Comparison of ENCODE assay signal across 11 mouse cellular contexts in the genomic region with DNA sequence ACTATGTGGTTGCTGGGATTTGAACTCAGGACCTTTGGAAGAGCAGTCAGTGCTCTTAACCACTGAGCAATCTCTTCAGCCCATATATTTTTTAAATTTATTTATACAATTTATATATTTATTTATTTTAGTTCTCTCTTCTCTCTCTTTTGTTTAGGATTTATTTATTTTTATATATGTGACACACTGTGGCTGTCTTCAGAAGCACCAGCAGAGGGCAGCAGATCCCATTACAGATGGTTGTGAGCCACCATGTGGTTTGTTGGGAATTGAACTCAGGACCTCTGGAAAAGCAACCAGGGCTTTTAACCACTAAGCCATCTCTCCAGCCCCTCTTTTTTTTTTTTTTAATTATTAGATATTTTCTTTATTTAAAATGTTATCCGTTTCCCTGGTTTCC. TPM values are rescaled to one million over a fixed set of nuclear protein-coding genes. Genes with fewer than 3 reads are reported as not detected.
DNase-seq lines count a peak whose midpoint lies in the region; ATAC-seq and TF ChIP-seq lines count a peak whose summit lies in the region.
"Had no signal": no experiment of that assay in that cellular context is flagged by ENCODE, and none has a peak within 500 bp of the region (broad histone marks: within the 10 kb centered on the region; RNA-seq: fewer than 3 reads in every experiment).

No protein-coding gene starts in this region.

- whole genome bisulfite sequencing in intestine, postnatal 0 days: 94% methylated on average over 1 of the region's 1 CpGs
- 77% methylated on average over 1 of the region's 1 CpGs for WGBS in intestine, embryonic 15.5 days
- WGBS in lung, postnatal 0 days: 88% methylated on average over 1 of the region's 1 CpGs

- H3K27ac ChIP-seq in intestine, postnatal 0 days (ENCODE audit: low read depth, low read length): no peak overlapping the region
- H3K27ac ChIP-seq in intestine, embryonic 15.5 days: no peak overlapping the region
- no peak overlapping the region for H3K27ac ChIP-seq in CH12.LX (ENCODE audit: insufficient read depth, low read depth)
- no peak overlapping the region for H3K27ac ChIP-seq in lung, postnatal 0 days (ENCODE audit: low read length)
- H3K27ac ChIP-seq: heart, embryonic 13.5 days; midbrain, embryonic 15.5 days had no signal

- no peak for TF ChIP-seq POLR2A in CH12.LX (IDR thresholded peaks at IDR 0.05; ENCODE audit: low read depth, low read length)

- H3K36me3 ChIP-seq in intestine, postnatal 0 days (ENCODE audit: control insufficient read depth, insufficient read depth): no peaks in the 10 kb centered on the region; the same call in 1 of the 2 replicates
- no peaks in the 10 kb centered on the region for H3K36me3 ChIP-seq in intestine, embryonic 15.5 days
- H3K36me3 ChIP-seq in CH12.LX (replicated peaks in 1 of 2; ENCODE audit: control insufficient read depth in 1 of 2, insufficient read depth in 1 of 2, low read length in 1 of 2): peaks cover 5 to 40% of the 10 kb centered on the region in 2 experiments
- no peaks in the 10 kb centered on the region for H3K36me3 ChIP-seq in lung, postnatal 0 days (ENCODE audit: insufficient read depth, low read length)
- H3K36me3 ChIP-seq: midbrain, embryonic 15.5 days had no signal

- in situ Hi-C loops in CH12.LX (cut with MboI; ENCODE audit: low pct_ligation_motif_present, low pct_unique_long_range_greater_than_20kb, low sequenced_read_pairs): no loop called here

- H3K27me3 ChIP-seq in intestine, postnatal 0 days (replicated peaks; ENCODE audit: control insufficient read depth, insufficient read depth, low read length): no peaks in the 10 kb centered on the region
- no peaks in the 10 kb centered on the region for H3K27me3 ChIP-seq in intestine, embryonic 15.5 days (replicated peaks)
- no peaks in the 10 kb centered on the region for H3K27me3 ChIP-seq in CH12.LX (replicated peaks)
- H3K27me3 ChIP-seq in lung, postnatal 0 days (replicated peaks; ENCODE audit: insufficient read depth, low read length): no peaks in the 10 kb centered on the region
- H3K27me3 ChIP-seq: heart, embryonic 13.5 days; midbrain, embryonic 15.5 days had no signal

- H3K9me3 ChIP-seq in intestine, postnatal 0 days (ENCODE audit: control insufficient read depth): no peaks in the 10 kb centered on the region
- no peaks in the 10 kb centered on the region for H3K9me3 ChIP-seq in intestine, embryonic 15.5 days
- no peaks in the 10 kb centered on the region for H3K9me3 ChIP-seq in CH12.LX (replicated peaks; ENCODE audit: low read length)
- H3K9me3 ChIP-seq in lung, postnatal 0 days (ENCODE audit: low read length): no peaks in the 10 kb centered on the region
- H3K9me3 ChIP-seq: heart, embryonic 13.5 days; midbrain, embryonic 15.5 days had no signal

- dilution Hi-C loops in CH12.LX (cut with MboI; ENCODE audit: extremely low pct_ligation_motif_present, extremely low pct_unique_long_range_greater_than_20kb, low sequenced_read_pairs): no loop called here

- no peak overlapping the region for H3K4me2 ChIP-seq in intestine, postnatal 0 days (replicated peaks; ENCODE audit: low read depth)
- H3K4me2 ChIP-seq in intestine, embryonic 15.5 days (replicated peaks): no peak overlapping the region
- no peak overlapping the region for H3K4me2 ChIP-seq in CH12.LX (ENCODE audit: insufficient read depth, low read depth, poor library complexity, severe bottlenecking)
- H3K4me2 ChIP-seq in lung, postnatal 0 days (replicated peaks; ENCODE audit: low read depth, low read length): no peak overlapping the region
- H3K4me2 ChIP-seq: heart, embryonic 13.5 days; midbrain, embryonic 15.5 days had no signal

- no peak for TF ChIP-seq EP300 in CH12.LX (IDR thresholded peaks at IDR 0.05; ENCODE audit: low read length)
- no peak for TF ChIP-seq EP300 in lung, postnatal 0 days (IDR thresholded peaks at IDR 0.05)

- TF ChIP-seq RAD21 in CH12.LX (IDR thresholded peaks at IDR 0.05; ENCODE audit: low read depth, low read length): peak; percentile 40

- no peaks in the 10 kb centered on the region for H3K4me1 ChIP-seq in intestine, postnatal 0 days (replicated peaks; ENCODE audit: control insufficient read depth, insufficient read depth, low read length)
- no peaks in the 10 kb centered on the region for H3K4me1 ChIP-seq in intestine, embryonic 15.5 days (replicated peaks)
- H3K4me1 ChIP-seq in CH12.LX (ENCODE audit: control insufficient read depth in 1 of 2, insufficient read depth in 2 of 2): no peaks in the 10 kb centered on the region; a peak in 1 of 4 replicates
- H3K4me1 ChIP-seq in lung, postnatal 0 days (ENCODE audit: insufficient read depth, low read depth, low read length): no peaks in the 10 kb centered on the region
- H3K4me1 ChIP-seq: heart, embryonic 13.5 days; midbrain, embryonic 15.5 days had no signal

- H3K9ac ChIP-seq in intestine, postnatal 0 days (ENCODE audit: low read depth, low read length): no peak overlapping the region
- H3K9ac ChIP-seq in intestine, embryonic 15.5 days: no peak overlapping the region
- no peak overlapping the region for H3K9ac ChIP-seq in CH12.LX (ENCODE audit: insufficient read depth, low read depth)
- H3K9ac ChIP-seq in lung, postnatal 0 days (replicated peaks; ENCODE audit: low read depth): no peak overlapping the region
- H3K9ac ChIP-seq: heart, embryonic 13.5 days; midbrain, embryonic 15.5 days had no signal

- ATAC-seq in intestine, postnatal 0 days: no peak
- ATAC-seq in intestine, embryonic 15.5 days: no peak
- no peak for ATAC-seq in lung, postnatal 0 days
- ATAC-seq in activated CD4-positive, CD25-positive, alpha-beta regulatory T cell, adult 4 months: no peak
- ATAC-seq: midbrain, embryonic 15.5 days had no signal

- TF ChIP-seq CTCF in intestine, postnatal 0 days (IDR thresholded peaks at IDR 0.05; ENCODE audit: low read depth): peak; percentile 68
- TF ChIP-seq CTCF in CH12.LX (conservative IDR thresholded peaks at IDR 0.05 in 1 of 2, IDR thresholded peaks at IDR 0.05 in 1 of 2; ENCODE audit: low read depth in 2 of 2, low read length in 2 of 2): peak; percentile 36 to 93
- peak; percentile 65 for TF ChIP-seq CTCF in lung, postnatal 0 days (IDR thresholded peaks at IDR 0.05)

- H3K4me3 ChIP-seq in intestine, postnatal 0 days (ENCODE audit: low read depth, low read length): no peak overlapping the region
- no peak overlapping the region for H3K4me3 ChIP-seq in intestine, embryonic 15.5 days (replicated peaks)
- no peak overlapping the region for H3K4me3 ChIP-seq in CH12.LX (replicated peaks in 1 of 3; ENCODE audit: low read depth in 2 of 3, low read length in 2 of 3, poor library complexity in 1 of 3)
- H3K4me3 ChIP-seq in lung, postnatal 0 days (ENCODE audit: low read depth, low read length): no peak overlapping the region
- H3K4me3 ChIP-seq: heart, embryonic 13.5 days; midbrain, embryonic 15.5 days had no signal

- H3K79me2 ChIP-seq in CH12.LX (replicated peaks; ENCODE audit: control insufficient read depth, extremely low read depth, insufficient read depth, poor library complexity, severe bottlenecking): no peaks in the 10 kb centered on the region

- DNase-seq in CH12.LX (ENCODE audit: extremely low read depth) (peak; percentile 57), NIH3T3 (ENCODE audit: low read depth) (peak; percentile 66)
- DNase-seq in lung, postnatal 0 days (ENCODE audit: low spot score): peak; percentile 51
- DNase-seq in spleen, postnatal 36 days (ENCODE audit: low spot score in 2 of 2): no peak
- no peak for DNase-seq in left cerebral cortex, adult 9 months (ENCODE audit: low spot score in 2 of 2)

TF ChIP-seq in CH12.LX, 34 proteins besides CTCF, POLR2A, EP300 and RAD21 (continues in another document):
- no peak for TF ChIP-seq PAX5 (IDR thresholded peaks at IDR 0.05; ENCODE audit: low read length)
- TF ChIP-seq POLR2AphosphoS2 (IDR thresholded peaks at IDR 0.05; ENCODE audit: low read depth, low read length): no peak
- no peak for TF ChIP-seq ZNF384 (IDR thresholded peaks at IDR 0.05; ENCODE audit: low read depth, low read length)

RNA-seq across cellular contexts. Expression of a gene that starts 8.5 kb away (rescaled TPM):
- polyA plus RNA-seq in intestine, postnatal 0 days (2015; fragmentation: Nextera tagmentation; extraction: Ambion mirVana): 20.7 and 21.3 TPM in 2 replicates
- 43.2 and 46.6 TPM in 2 replicates for polyA plus RNA-seq in intestine, embryonic 15.5 days (2015; fragmentation: Nextera tagmentation; extraction: Ambion mirVana)
- total RNA-seq in CH12.LX (2012; rRNA removed) (33.1 and 36.3 TPM in 2 replicates), CH12.LX (2014; rRNA removed) (73.3 and 83.5 TPM in 2 replicates)
- 55.3 and 61.0 TPM in 2 replicates for polyA plus RNA-seq in CH12.LX (2012; ENCODE audit: insufficient read length, low read depth)
- 38.2 and 44.9 TPM in 2 replicates for polyA plus RNA-seq in lung, postnatal 0 days (2015; fragmentation: Nextera tagmentation; extraction: Ambion mirVana)
- polyA plus RNA-seq in activated CD4-positive, CD25-positive, alpha-beta regulatory T cell, adult 4 months (2017; shearing (Covaris generic)): 10 to 100 TPM; 23.8 to 29.7 TPM

RNA-seq across cellular contexts. Expression of a gene that starts 16.7 kb away (rescaled TPM):
- 8.9 and 9.1 TPM in 2 replicates for polyA plus RNA-seq in intestine, postnatal 0 days (2015; fragmentation: Nextera tagmentation; extraction: Ambion mirVana)
- 10.1 and 10.8 TPM in 2 replicates for polyA plus RNA-seq in intestine, embryonic 15.5 days (2015; fragmentation: Nextera tagmentation; extraction: Ambion mirVana)
- total RNA-seq in CH12.LX (2012; rRNA removed) (11.7 and 12.4 TPM in 2 replicates), CH12.LX (2014; rRNA removed) (10.9 and 11.1 TPM in 2 replicates)
- 9.6 and 11.3 TPM in 2 replicates for polyA plus RNA-seq in CH12.LX (2012; ENCODE audit: insufficient read length, low read depth)
- polyA plus RNA-seq in lung, postnatal 0 days (2015; fragmentation: Nextera tagmentation; extraction: Ambion mirVana): 13.7 and 16.1 TPM in 2 replicates
- 1 to 10 TPM; 8.1 to 9.5 TPM for polyA plus RNA-seq in activated CD4-positive, CD25-positive, alpha-beta regulatory T cell, adult 4 months (2017; shearing (Covaris generic))

RNA-seq across cellular contexts. Expression of a gene that starts 46.4 kb away (rescaled TPM):
- polyA plus RNA-seq in intestine, postnatal 0 days (2015; fragmentation: Nextera tagmentation; extraction: Ambion mirVana): 11.7 and 11.9 TPM in 2 replicates
- 3.6 and 4.2 TPM in 2 replicates for polyA plus RNA-seq in intestine, embryonic 15.5 days (2015; fragmentation: Nextera tagmentation; extraction: Ambion mirVana)
- total RNA-seq in CH12.LX (2012; rRNA removed) (not detected in 2 replicates), CH12.LX (2014; rRNA removed) (0.12 TPM in 1 of 2 replicates, not detected in the other)
- polyA plus RNA-seq in CH12.LX (2012; ENCODE audit: insufficient read length, low read depth): 0.49 and 0.86 TPM in 2 replicates
- 8.4 and 12.4 TPM in 2 replicates for polyA plus RNA-seq in lung, postnatal 0 days (2015; fragmentation: Nextera tagmentation; extraction: Ambion mirVana)
- under 1 TPM in 1 of 2 experiments, not detected in 1; 0.54 TPM for polyA plus RNA-seq in activated CD4-positive, CD25-positive, alpha-beta regulatory T cell, adult 4 months (2017; shearing (Covaris generic))
- total RNA-seq: common myeloid progenitor, adult 5-6 weeks had no signal

RNA-seq across cellular contexts. Expression of a gene that starts 58.4 kb away (rescaled TPM):
- polyA plus RNA-seq in intestine, postnatal 0 days (2015; fragmentation: Nextera tagmentation; extraction: Ambion mirVana): 15.0 and 16.3 TPM in 2 replicates
- 30.9 and 33.8 TPM in 2 replicates for polyA plus RNA-seq in intestine, embryonic 15.5 days (2015; fragmentation: Nextera tagmentation; extraction: Ambion mirVana)
- total RNA-seq in CH12.LX (2012; rRNA removed) (34.4 and 36.6 TPM in 2 replicates), CH12.LX (2014; rRNA removed) (70.2 and 76.1 TPM in 2 replicates)
- 42.1 and 43.9 TPM in 2 replicates for polyA plus RNA-seq in CH12.LX (2012; ENCODE audit: insufficient read length, low read depth)
- 17.8 and 19.5 TPM in 2 replicates for polyA plus RNA-seq in lung, postnatal 0 days (2015; fragmentation: Nextera tagmentation; extraction: Ambion mirVana)
- 10 to 100 TPM; 25.7 to 28.8 TPM for polyA plus RNA-seq in activated CD4-positive, CD25-positive, alpha-beta regulatory T cell, adult 4 months (2017; shearing (Covaris generic))

Comparison
In these comparisons a context has a peak if more than half of its experiments do, and no peak if none do; other contexts are left out.
1. DNase-seq: peak in CH12.LX (single experiment), NIH3T3 (single experiment) and lung, postnatal 0 days (single experiment); none in spleen, postnatal 36 days (0 of 2) and left cerebral cortex, adult 9 months (0 of 2).
2. Peak in every context shown above with its lines, with median percentiles within 50 percentile points of each other: CTCF ChIP-seq.